ENCODE assay signal across 9 mouse cellular contexts in the genomic region with DNA sequence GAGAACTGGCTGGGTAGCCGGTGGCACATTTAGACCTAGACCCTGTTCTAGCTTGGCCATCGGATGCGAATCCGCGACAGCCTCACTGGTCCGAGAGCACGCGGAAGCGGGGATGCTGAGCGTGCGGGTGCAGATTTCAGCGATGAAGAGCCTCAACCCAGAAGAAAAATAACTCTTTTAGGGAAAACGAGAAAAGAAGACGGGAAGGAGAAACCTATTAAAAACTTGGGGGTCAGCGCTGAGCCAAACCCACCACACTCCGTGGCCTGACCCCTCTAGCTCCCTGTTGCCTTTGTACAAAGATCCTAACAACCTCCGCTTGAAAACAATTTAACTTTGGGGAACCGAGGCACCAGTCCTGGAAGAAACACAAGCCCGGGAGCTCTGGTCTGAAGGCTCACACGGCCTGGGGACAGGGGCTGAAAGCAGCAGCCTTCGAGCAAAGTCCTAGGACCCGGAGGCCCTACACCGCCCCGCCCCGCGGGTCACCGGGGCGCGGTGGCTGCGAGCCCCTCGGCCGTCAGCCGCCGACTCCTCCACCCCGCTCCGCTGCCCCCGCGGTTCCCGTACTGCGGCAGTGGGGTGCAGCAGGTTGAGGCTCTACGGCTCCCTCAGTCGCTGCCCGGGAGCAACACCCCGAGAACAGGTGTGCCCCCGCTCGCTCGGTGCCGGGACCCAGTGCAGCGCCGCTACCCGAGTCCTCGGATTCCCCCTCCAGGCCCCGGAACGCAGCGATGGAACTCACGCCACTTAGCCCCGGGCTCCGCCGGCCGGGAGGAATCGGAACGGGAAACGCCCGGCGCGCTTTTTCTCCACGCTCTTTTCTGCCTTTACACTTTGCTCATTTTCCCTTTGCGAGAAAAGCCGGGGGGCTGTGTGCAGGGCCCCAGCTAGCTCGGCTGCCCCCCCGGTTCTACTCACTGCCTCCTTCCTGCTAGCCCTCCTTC. TPM values are rescaled to one million over a fixed set of nuclear protein-coding genes. Genes with fewer than 3 reads are reported as not detected.
DNase-seq lines count a peak whose midpoint lies in the region; ATAC-seq and TF ChIP-seq lines count a peak whose summit lies in the region.
"Had no signal": no experiment of that assay in that cellular context is flagged by ENCODE, and none has a peak within 500 bp of the region (broad histone marks: within the 10 kb centered on the region; RNA-seq: fewer than 3 reads in every experiment).

No protein-coding gene starts in this region.

- H3K9ac ChIP-seq in ES-Bruce4 (ENCODE audit: low read depth, poor library complexity, severe bottlenecking): peak overlapping the region; percentile 59
- peak overlapping the region; percentile 59 for H3K9ac ChIP-seq in embryonic facial prominence, embryonic 13.5 days
- H3K9ac ChIP-seq in hindbrain, embryonic 12.5 days: peak overlapping the region; percentile 75
- peak overlapping the region; percentile 10; the same call in 1 of the 2 replicates for H3K9ac ChIP-seq in liver, embryonic 14.5 days (replicated peaks)

- H3K27me3 ChIP-seq in ES-Bruce4 (ENCODE audit: control insufficient read depth, insufficient read depth, low read length, poor library complexity, severe bottlenecking): peaks cover 2% of the 10 kb centered on the region; the same call in 1 of the 2 replicates
- peaks cover 91% of the 10 kb centered on the region for H3K27me3 ChIP-seq in embryonic facial prominence, embryonic 13.5 days
- peaks cover 88% of the 10 kb centered on the region for H3K27me3 ChIP-seq in hindbrain, embryonic 12.5 days
- H3K27me3 ChIP-seq in liver, embryonic 14.5 days (ENCODE audit: control insufficient read depth, insufficient read depth, low read length): peaks cover 85% of the 10 kb centered on the region
- peaks cover 71% of the 10 kb centered on the region for H3K27me3 ChIP-seq in small intestine, adult 2 months (ENCODE audit: control insufficient read depth, insufficient read depth, low read length)

- intact Hi-C loops in heart, postnatal 25 days (cut with DNase I): loop anchor here (5.0 kb wide), 1 partner anchor 183 kb away; no protein-coding TSS in a partner anchor

- TF ChIP-seq CTCF in ES-Bruce4 (IDR thresholded peaks at IDR 0.05; ENCODE audit: low read depth, low read length): no peak
- TF ChIP-seq CTCF in liver, embryonic 14.5 days (IDR thresholded peaks at IDR 0.05; ENCODE audit: low read depth): no peak
- no peak for TF ChIP-seq CTCF in small intestine, adult 2 months (IDR thresholded peaks at IDR 0.05; ENCODE audit: extremely low read depth, insufficient read length, insufficient replicate concordance, low read depth, low read length)

- under 1% methylated on average over 64 of the region's 71 CpGs for WGBS in embryonic facial prominence, embryonic 13.5 days
- under 1% methylated on average over 67 of the region's 71 CpGs for WGBS in hindbrain, embryonic 12.5 days
- WGBS in liver, embryonic 14.5 days (ENCODE audit: insufficient replicate concordance): under 1% methylated on average over 71 of the region's 71 CpGs
- 1% methylated on average over 71 of the region's 71 CpGs for WGBS in small intestine, adult 2 months

- peak overlapping the region; percentile 94 for H3K4me2 ChIP-seq in embryonic facial prominence, embryonic 13.5 days
- H3K4me2 ChIP-seq in hindbrain, embryonic 12.5 days (replicated peaks): peak overlapping the region; percentile 74
- peak overlapping the region; percentile 61 for H3K4me2 ChIP-seq in liver, embryonic 14.5 days (ENCODE audit: low read depth)

- ATAC-seq in embryonic facial prominence, embryonic 13.5 days (ENCODE audit: insufficient number of reproducible peaks, insufficient read depth, low FRiP score, low TSS enrichment, low read depth): no peak
- no peak for ATAC-seq in hindbrain, embryonic 12.5 days (ENCODE audit: low FRiP score)
- peak; percentile 50; the same call in 1 of the 2 replicates for ATAC-seq in liver, embryonic 14.5 days (ENCODE audit: insufficient read depth)
- ATAC-seq: Patski had no signal

- no peaks in the 10 kb centered on the region for H3K4me1 ChIP-seq in ES-Bruce4 (ENCODE audit: control insufficient read depth, insufficient read depth, low read length)
- H3K4me1 ChIP-seq in embryonic facial prominence, embryonic 13.5 days: peaks cover 37% of the 10 kb centered on the region
- H3K4me1 ChIP-seq in hindbrain, embryonic 12.5 days: peaks cover 30% of the 10 kb centered on the region
- H3K4me1 ChIP-seq in liver, embryonic 14.5 days (replicated peaks; ENCODE audit: control insufficient read depth in 2 of 2, insufficient read depth in 2 of 2, low read length in 1 of 2): peaks cover 0 to 2% of the 10 kb centered on the region in 2 experiments; a peak in 2 of 4 replicates
- peaks cover 19% of the 10 kb centered on the region for H3K4me1 ChIP-seq in small intestine, adult 2 months (ENCODE audit: control insufficient read depth, insufficient read depth, insufficient read length, low read length)

- TF ChIP-seq POLR2A in ES-Bruce4 (IDR thresholded peaks at IDR 0.05; ENCODE audit: insufficient read depth, low read length): no peak
- TF ChIP-seq POLR2A in small intestine, adult 2 months (IDR thresholded peaks at IDR 0.05; ENCODE audit: low read depth, low read length): no peak

- TF ChIP-seq EP300 in ES-Bruce4 (IDR thresholded peaks at IDR 0.05; ENCODE audit: insufficient read depth, low read depth, low read length): no peak
- TF ChIP-seq EP300 in liver, embryonic 14.5 days (IDR thresholded peaks at IDR 0.05; ENCODE audit: low read depth): no peak

- H3K9me3 ChIP-seq in ES-Bruce4 (replicated peaks; ENCODE audit: control insufficient read depth, insufficient read depth, low read length, poor library complexity, severe bottlenecking): no peaks in the 10 kb centered on the region
- H3K9me3 ChIP-seq in embryonic facial prominence, embryonic 13.5 days: no peaks in the 10 kb centered on the region
- H3K9me3 ChIP-seq in hindbrain, embryonic 12.5 days (replicated peaks): no peaks in the 10 kb centered on the region
- no peaks in the 10 kb centered on the region for H3K9me3 ChIP-seq in liver, embryonic 14.5 days (ENCODE audit: control insufficient read depth, low read length)

- H3K4me3 ChIP-seq in ES-Bruce4 (ENCODE audit: low read depth, low read length): peak overlapping the region; percentile 49
- peak overlapping the region; percentile 51 for H3K4me3 ChIP-seq in embryonic facial prominence, embryonic 13.5 days
- H3K4me3 ChIP-seq in hindbrain, embryonic 12.5 days: peak overlapping the region; percentile 49
- H3K4me3 ChIP-seq in liver, embryonic 14.5 days (ENCODE audit: insufficient read depth in 1 of 2, low read depth in 2 of 2, low read length in 2 of 2): peak overlapping the region; percentile 40 to 43
- H3K4me3 ChIP-seq in small intestine, adult 2 months (ENCODE audit: low read depth, low read length): peak overlapping the region; percentile 50

- DNase-seq in heart, adult 11 months: peak; percentile 92
- DNase-seq in heart, postnatal 25 days (ENCODE audit: low spot score): no peak
- DNase-seq in liver, embryonic 14.5 days (ENCODE audit: low read depth in 3 of 3, low spot score in 3 of 3): no peak
- no peak for DNase-seq in layer of hippocampus, adult 18-20 months (ENCODE audit: low spot score in 2 of 2)

- H3K27ac ChIP-seq in ES-Bruce4 (ENCODE audit: insufficient read depth, low read length): no peak overlapping the region
- H3K27ac ChIP-seq in embryonic facial prominence, embryonic 13.5 days: no peak overlapping the region
- H3K27ac ChIP-seq in hindbrain, embryonic 12.5 days: peak overlapping the region; percentile 86
- no peak overlapping the region for H3K27ac ChIP-seq in liver, embryonic 14.5 days
- no peak overlapping the region for H3K27ac ChIP-seq in small intestine, adult 2 months (ENCODE audit: insufficient read depth, low read depth, low read length)

- H3K36me3 ChIP-seq in ES-Bruce4 (ENCODE audit: control insufficient read depth, insufficient read depth, low read length, poor library complexity, severe bottlenecking): no peaks in the 10 kb centered on the region
- H3K36me3 ChIP-seq in embryonic facial prominence, embryonic 13.5 days: no peaks in the 10 kb centered on the region
- no peaks in the 10 kb centered on the region for H3K36me3 ChIP-seq in hindbrain, embryonic 12.5 days
- H3K36me3 ChIP-seq in liver, embryonic 14.5 days (replicated peaks; ENCODE audit: control insufficient read depth, insufficient read depth, low read depth): no peaks in the 10 kb centered on the region
- H3K36me3 ChIP-seq in small intestine, adult 2 months (ENCODE audit: control insufficient read depth, insufficient read depth, low read length): no peaks in the 10 kb centered on the region

RNA-seq across cellular contexts. Expression of gene Rnf220, which starts 2.7 kb away (rescaled TPM):
- total RNA-seq in heart, postnatal 25 days (2021): 10 to 100 TPM; 30.5 to 31.5 TPM
- 130 and 132 TPM in 2 replicates for polyA plus RNA-seq in ES-Bruce4 (2011; ENCODE audit: insufficient read depth, insufficient read length, low read depth, missing spikeins)
- polyA plus RNA-seq in embryonic facial prominence, embryonic 13.5 days (2015; fragmentation: Nextera tagmentation; extraction: Ambion mirVana): 86.7 and 89.9 TPM in 2 replicates
- polyA plus RNA-seq in hindbrain, embryonic 12.5 days (2016; fragmentation: Nextera tagmentation; extraction: Ambion mirVana): 104 and 111 TPM in 2 replicates
- polyA plus RNA-seq in liver, embryonic 14.5 days (2012; rRNA removed): 29.0 and 29.1 TPM in 2 replicates
- 17.9 and 23.2 TPM in 2 replicates for polyA plus RNA-seq in liver, embryonic 14.5 days (2014; fragmentation: Nextera tagmentation; extraction: Ambion mirVana)
- polyA plus RNA-seq in small intestine, adult 2 months (2012; rRNA removed): 40.6 and 73.9 TPM in 2 replicates
- total RNA-seq in layer of hippocampus, adult 18-20 months (2021): 100 to 1,000 TPM; 188 to 194 TPM

RNA-seq across cellular contexts. Expression of gene Eri3, which starts 56.0 kb away (rescaled TPM):
- 10 to 100 TPM; 67.7 to 88.3 TPM for total RNA-seq in heart, postnatal 25 days (2021)
- 67.1 and 68.0 TPM in 2 replicates for polyA plus RNA-seq in ES-Bruce4 (2011; ENCODE audit: insufficient read depth, insufficient read length, low read depth, missing spikeins)
- 166 and 168 TPM in 2 replicates for polyA plus RNA-seq in embryonic facial prominence, embryonic 13.5 days (2015; fragmentation: Nextera tagmentation; extraction: Ambion mirVana)
- polyA plus RNA-seq in hindbrain, embryonic 12.5 days (2016; fragmentation: Nextera tagmentation; extraction: Ambion mirVana): 177 and 178 TPM in 2 replicates
- polyA plus RNA-seq in liver, embryonic 14.5 days (2012; rRNA removed): 20.1 and 21.2 TPM in 2 replicates
- polyA plus RNA-seq in liver, embryonic 14.5 days (2014; fragmentation: Nextera tagmentation; extraction: Ambion mirVana): 29.4 and 29.8 TPM in 2 replicates
- 36.2 and 59.2 TPM in 2 replicates for polyA plus RNA-seq in small intestine, adult 2 months (2012; rRNA removed)
- total RNA-seq in layer of hippocampus, adult 18-20 months (2021): 100 to 1,000 TPM; 200 to 214 TPM

Comparison
In these comparisons a context has a peak if more than half of its experiments do, and no peak if none do; other contexts are left out.
1. H3K9ac ChIP-seq: peak in every context shown above with its lines; median percentile 75 in hindbrain, embryonic 12.5 days; 59 in ES-Bruce4; 59 in embryonic facial prominence, embryonic 13.5 days; 10 in liver, embryonic 14.5 days.